Mouse (Mus musculus) heart, adult 2 months (tissue): ENCODE measurements around the gene Actn4. TPM values are rescaled to one million over a fixed set of nuclear protein-coding genes. Genes with fewer than 3 reads are reported as not detected.

Experiments used
- DNase-seq, 2 experiments: peaks; one replicate each; pipeline ENCODE4 v3.0.0; 2021
- H3K27ac ChIP-seq: fragments of 200-600 bp; 2 replicates; pipeline ENCODE4 v1.8.1; 2022
- H3K27me3 ChIP-seq: fragments of 200-500 bp; 2 replicates; pipeline ENCODE4 v1.6.1; 2012; ENCODE audit warnings: mild to moderate bottlenecking, low read length, inconsistent platforms, mixed read lengths; ENCODE audit not compliant: control insufficient read depth, insufficient read depth
- H3K36me3 ChIP-seq: fragments of 200-500 bp; 2 replicates; pipeline ENCODE4 v1.6.1; 2012; ENCODE audit warnings: low read length, inconsistent platforms; ENCODE audit not compliant: control insufficient read depth, insufficient read depth
- H3K4me1 ChIP-seq: fragments of 200-500 bp; 2 replicates; pipeline ENCODE4 v1.6.1; 2011; ENCODE audit warnings: low read length; ENCODE audit not compliant: control insufficient read depth, insufficient read depth
- H3K4me3 ChIP-seq: fragments of 200-600 bp; 2 replicates; pipeline ENCODE4 v1.8.1; 2022
- H3K79me2 ChIP-seq: fragments of 200-500 bp; replicated peaks from 2 replicates; pipeline ENCODE4 v1.6.1; 2012; ENCODE audit warnings: mild to moderate bottlenecking, inconsistent platforms, low read length, moderate library complexity, mixed read lengths; ENCODE audit not compliant: control insufficient read depth, insufficient read depth
- H3K9ac ChIP-seq: fragments of 200-500 bp; 2 replicates; pipeline ENCODE4 v1.6.1; 2012; ENCODE audit warnings: low read depth, mild to moderate bottlenecking, control low read depth, inconsistent platforms, low read length, mixed read lengths
- CTCF ChIP-seq: fragments of 200-600 bp; IDR thresholded peaks from 2 replicates; pipeline ENCODE4 v1.8.1; 2022; ENCODE audit warnings: antibody characterized with exemption, mild to moderate bottlenecking, moderate library complexity
- EP300 ChIP-seq: fragments of 200-500 bp; IDR thresholded peaks from 2 replicates; pipeline ENCODE4 v1.6.1; 2011; ENCODE audit warnings: low read depth, low read length, control low read depth; ENCODE audit not compliant: insufficient read depth
- POLR2A ChIP-seq: fragments of 200-500 bp; IDR thresholded peaks from 2 replicates; pipeline ENCODE4 v1.6.1; 2011; ENCODE audit warnings: mild to moderate bottlenecking, low read depth, low read length, control low read depth; ENCODE audit not compliant: insufficient read depth
- WGBS: fragments of 180-500 bp; shearing (Covaris S2); methylation state at CpG from one replicate; pipeline ENCODE4 v1.1.7; 2018; 5-methylcytosine and 5-hydroxymethylcytosine counted together
- intact Hi-C: fragments of 180-260 bp; cut with DNase I; formaldehyde crosslinking; loops from one replicate; pipeline ENCODE4 v1.15.1; 2025
- polyA plus RNA-seq: library from polyadenylated mRNA; depleted of rRNA; stranded (reverse); fragments of >200 nt; gene quantifications from 2 replicates; pipeline ENCODE4 v1.2.3, GENCODE M21; 2012
- total RNA-seq, 2 experiments: library from RNA; stranded (reverse); gene quantifications; 2 replicates each; pipeline ENCODE4 v1.2.3; 2021

Actn4 gene
- total and polyA plus RNA-seq, 3 experiments: 66.1 to 123 (median 85.7) TPM

GRCm38 (mm10) chr7:28983849-28984248 is 21.7 kb upstream of the Actn4 start:
- TF ChIP-seq POLR2A (no peak), CTCF (no peak), EP300 (no peak)
- H3K79me2 ChIP-seq: no peaks in the 10 kb centered on the region
- 74% methylated on average over 4 of the region's 4 CpGs for WGBS
- peaks cover 5% of the 10 kb centered on the region for H3K4me1 ChIP-seq
- H3K27ac ChIP-seq: no peak overlapping the region
- no peaks in the 10 kb centered on the region for H3K27me3 ChIP-seq
- no peak for DNase-seq
- H3K36me3 ChIP-seq: no peaks in the 10 kb centered on the region
- H3K9ac ChIP-seq: no peak overlapping the region
- intact Hi-C loops: loop anchor here (5.0 kb wide), 3 partner anchors 193 to 318 kb away; partner anchors contain the start of genes Dpf1, Nfkbib and Sirt2
- no peak overlapping the region for H3K4me3 ChIP-seq

GRCm38 (mm10) chr7:28983141-28983564 is 21.0 kb upstream of the Actn4 start:
- H3K4me3 ChIP-seq: no peak overlapping the region
- no peaks in the 10 kb centered on the region for H3K27me3 ChIP-seq
- WGBS: 63% methylated on average over 11 of the region's 11 CpGs
- no peak overlapping the region for H3K27ac ChIP-seq
- H3K4me1 ChIP-seq: peaks cover 5% of the 10 kb centered on the region
- DNase-seq: peak in 1 of 2 experiments; percentile 16
- no peak for TF ChIP-seq EP300
- no peak for TF ChIP-seq POLR2A
- no peak for TF ChIP-seq CTCF
- no peak overlapping the region for H3K9ac ChIP-seq
- H3K79me2 ChIP-seq: no peaks in the 10 kb centered on the region
- H3K36me3 ChIP-seq: no peaks in the 10 kb centered on the region
- intact Hi-C loops: loop anchor here (5.0 kb wide), 3 partner anchors 194 to 319 kb away; partner anchors contain the start of genes Dpf1, Nfkbib and Sirt2

GRCm38 (mm10) chr7:28982274-28983013 is 20.3 kb upstream of the Actn4 start:
- TF ChIP-seq EP300 (no peak), CTCF (no peak), POLR2A (no peak)
- DNase-seq: peak; percentile 39 to 79
- H3K9ac ChIP-seq: peak overlapping the region; percentile 61
- H3K27me3 ChIP-seq: no peaks in the 10 kb centered on the region
- H3K4me3 ChIP-seq: peak overlapping the region; percentile 58
- peak overlapping the region; percentile 89 for H3K27ac ChIP-seq
- intact Hi-C loops: loop anchor here (5.0 kb wide), 3 partner anchors 195 to 320 kb away; partner anchors contain the start of genes Dpf1, Nfkbib and Sirt2
- no peaks in the 10 kb centered on the region for H3K36me3 ChIP-seq
- H3K4me1 ChIP-seq: peaks cover 5% of the 10 kb centered on the region
- 13% methylated on average over 19 of the region's 19 CpGs for WGBS
- H3K79me2 ChIP-seq: no peaks in the 10 kb centered on the region

GRCm38 (mm10) chr7:28981651-28982273 is 19.6 kb upstream of the Actn4 start, which contains the start of the genes Eif3k and Map4k1:
Gene Eif3k (minus strand): TSS chr7:28981864.
Gene Map4k1 (plus strand): TSS chr7:28982050.
- Histone ChIP-seq H3K79me2 (no peaks in the 10 kb centered on the region), H3K4me3 (peak within 1 kb of the TSS; percentile 83), H3K36me3 (no peaks in the 10 kb centered on the region), H3K27me3 (no peaks in the 10 kb centered on the region), H3K27ac (peak within 1 kb of the TSS; percentile 89), H3K4me1 (peaks cover 5% of the 10 kb centered on the region), H3K9ac (peak within 1 kb of the TSS; percentile 64)
- peak; percentile 78; the same call in 1 of the 2 replicates for TF ChIP-seq EP300
- TF ChIP-seq POLR2A: peak; percentile 89
- TF ChIP-seq CTCF: 0 out of 2 replicates have a peak, but pooled peaks have one; percentile 3
- intact Hi-C loops: loop anchor here (5.0 kb wide), 3 partner anchors 196 to 321 kb away; partner anchors contain the start of genes Dpf1, Nfkbib and Sirt2
- DNase-seq: peak; percentile 91 to 97
- WGBS: under 1% methylated on average over 36 of the region's 36 CpGs

- no peaks in the 10 kb centered on the region for H3K27me3 ChIP-seq
- no peak for TF ChIP-seq EP300
- TF ChIP-seq CTCF: no peak
- no peak for TF ChIP-seq POLR2A
- no peak overlapping the region for H3K27ac ChIP-seq
- H3K79me2 ChIP-seq: no peaks in the 10 kb centered on the region
- no peaks in the 10 kb centered on the region for H3K36me3 ChIP-seq
- H3K4me3 ChIP-seq: no peak overlapping the region
- intact Hi-C loops: no loop called here
- peaks cover 5% of the 10 kb centered on the region for H3K4me1 ChIP-seq
- WGBS: 61% methylated on average over 9 of the region's 9 CpGs
- DNase-seq: no peak
- no peak overlapping the region for H3K9ac ChIP-seq
Measured at GRCm38 (mm10) chr7:28977556-28977955, 15.4 kb upstream of the Actn4 start.

- DNase-seq: no peak
- no peaks in the 10 kb centered on the region for H3K27me3 ChIP-seq
- WGBS: 77% methylated on average over 8 of the region's 8 CpGs
- peaks cover 7% of the 10 kb centered on the region for H3K4me1 ChIP-seq
- intact Hi-C loops: loop anchor here (2.0 to 5.0 kb wide), 3 partner anchors 36 to 196 kb away; no protein-coding TSS in a partner anchor
- H3K27ac ChIP-seq: no peak overlapping the region; the same call in 1 of the 2 replicates
- no peaks in the 10 kb centered on the region for H3K79me2 ChIP-seq
- H3K4me3 ChIP-seq: no peak overlapping the region
- TF ChIP-seq EP300 (no peak), CTCF (peak; percentile 42)
- H3K9ac ChIP-seq: no peak overlapping the region
- H3K36me3 ChIP-seq: no peaks in the 10 kb centered on the region
Measured at GRCm38 (mm10) chr7:28973025-28973424, 10.9 kb upstream of the Actn4 start.
